Mouse (Mus musculus) skeletal muscle tissue, adult 2 months (tissue): Measurements from ENCODE around the gene Twist1.

Experiments
- DNase-seq: peaks from one replicate; pipeline ENCODE4 v3.0.0-alpha.2; 2012; ENCODE audit warnings: low read depth, low spot score

Twist1 gene

DNA sequence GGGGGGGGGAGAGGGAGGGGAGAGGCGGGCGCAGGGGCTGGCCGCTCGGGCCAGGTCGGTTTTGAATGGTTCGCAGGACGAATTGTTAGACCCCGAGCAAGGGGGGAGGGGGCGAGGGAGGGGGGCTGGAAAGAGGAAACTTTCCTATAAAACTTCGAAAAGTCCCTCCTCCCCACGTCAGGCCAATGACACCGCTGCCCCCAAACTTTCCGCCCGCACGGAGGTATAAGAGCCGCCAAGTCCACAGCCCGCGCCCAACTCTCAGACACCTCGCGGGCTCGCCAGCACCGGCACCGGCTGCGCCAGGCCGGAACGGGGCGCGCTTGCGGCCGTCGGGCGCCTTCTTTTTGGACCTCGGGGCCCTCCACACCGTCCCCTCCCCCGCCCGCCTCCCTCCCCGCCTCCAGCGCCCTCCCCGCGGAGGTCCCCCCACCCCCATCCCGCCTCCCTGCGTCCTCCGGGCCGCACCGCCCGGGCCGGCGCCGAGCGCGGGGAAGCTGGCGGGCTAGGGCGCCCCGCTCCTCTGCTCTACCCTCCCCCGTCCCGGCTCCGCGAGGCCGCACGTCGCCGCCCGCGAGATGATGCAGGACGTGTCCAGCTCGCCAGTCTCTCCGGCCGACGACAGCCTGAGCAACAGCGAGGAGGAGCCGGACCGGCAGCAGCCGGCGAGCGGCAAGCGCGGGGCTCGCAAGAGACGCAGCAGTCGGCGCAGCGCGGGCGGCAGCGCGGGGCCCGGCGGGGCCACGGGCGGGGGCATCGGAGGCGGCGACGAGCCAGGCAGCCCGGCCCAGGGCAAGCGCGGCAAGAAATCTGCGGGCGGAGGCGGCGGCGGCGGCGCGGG is at the start of gene Twist1:
TSS of gene Twist1 (plus strand) at position 272 of the 841 bp plus-strand sequence.
- DNase-seq: peak; percentile 65

DNA sequence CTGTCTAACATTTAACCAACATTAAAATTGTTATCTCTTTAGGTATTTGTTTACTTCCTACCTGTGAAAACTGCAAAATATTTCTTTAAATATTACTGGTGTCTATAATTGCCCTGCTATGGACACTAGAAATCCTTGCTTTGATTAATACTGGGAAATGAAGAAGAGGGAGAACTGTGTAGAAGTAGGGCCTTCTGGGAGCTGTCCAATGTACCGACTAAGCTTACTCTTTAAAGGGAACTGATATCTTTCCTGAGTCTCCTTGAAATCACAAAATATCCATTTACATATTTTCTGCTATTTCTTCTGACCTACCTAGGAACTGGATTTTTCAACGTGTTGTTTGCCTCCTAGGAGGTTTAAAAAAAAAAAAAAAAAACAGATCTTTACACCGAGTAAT is 30.7 kb upstream of the Twist1 start:
- DNase-seq: no peak

DNA sequence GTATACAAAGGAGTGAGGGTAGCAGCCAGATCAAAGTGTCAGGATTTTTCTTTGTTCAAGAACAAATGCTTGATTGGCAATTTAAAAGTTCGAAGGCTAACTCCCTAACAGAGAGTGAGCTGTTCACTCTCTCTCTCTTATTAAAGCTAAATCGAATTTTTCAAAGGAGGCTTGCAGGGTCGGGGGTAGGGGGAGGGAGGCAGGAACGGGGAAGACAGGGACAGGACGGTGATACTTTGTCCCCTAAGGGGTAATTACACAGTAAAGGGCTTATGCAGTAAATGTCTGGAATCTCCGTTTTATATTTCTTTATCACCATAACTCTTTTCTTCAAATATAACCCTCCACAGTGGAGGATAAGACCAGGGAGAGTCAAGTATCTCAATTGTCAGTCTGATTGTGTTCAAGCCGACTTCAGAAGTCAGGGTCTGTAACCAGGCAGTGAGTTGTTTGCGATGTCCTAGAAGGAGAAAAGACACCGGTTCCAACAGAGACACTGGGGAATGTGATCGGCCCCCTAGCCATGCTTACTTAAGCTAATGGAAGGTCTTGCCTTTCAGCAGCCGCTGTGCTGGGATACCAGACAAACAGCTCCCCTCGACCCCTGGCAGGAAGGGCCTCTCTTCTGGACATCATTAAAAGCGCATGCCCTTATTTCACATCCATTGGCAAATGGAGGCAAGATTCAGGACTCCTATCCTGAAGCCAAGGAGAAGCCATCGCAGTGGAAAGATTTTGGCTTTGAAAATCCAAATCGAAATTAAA is 30.0 kb upstream of the Twist1 start:
- no peak for DNase-seq

DNA sequence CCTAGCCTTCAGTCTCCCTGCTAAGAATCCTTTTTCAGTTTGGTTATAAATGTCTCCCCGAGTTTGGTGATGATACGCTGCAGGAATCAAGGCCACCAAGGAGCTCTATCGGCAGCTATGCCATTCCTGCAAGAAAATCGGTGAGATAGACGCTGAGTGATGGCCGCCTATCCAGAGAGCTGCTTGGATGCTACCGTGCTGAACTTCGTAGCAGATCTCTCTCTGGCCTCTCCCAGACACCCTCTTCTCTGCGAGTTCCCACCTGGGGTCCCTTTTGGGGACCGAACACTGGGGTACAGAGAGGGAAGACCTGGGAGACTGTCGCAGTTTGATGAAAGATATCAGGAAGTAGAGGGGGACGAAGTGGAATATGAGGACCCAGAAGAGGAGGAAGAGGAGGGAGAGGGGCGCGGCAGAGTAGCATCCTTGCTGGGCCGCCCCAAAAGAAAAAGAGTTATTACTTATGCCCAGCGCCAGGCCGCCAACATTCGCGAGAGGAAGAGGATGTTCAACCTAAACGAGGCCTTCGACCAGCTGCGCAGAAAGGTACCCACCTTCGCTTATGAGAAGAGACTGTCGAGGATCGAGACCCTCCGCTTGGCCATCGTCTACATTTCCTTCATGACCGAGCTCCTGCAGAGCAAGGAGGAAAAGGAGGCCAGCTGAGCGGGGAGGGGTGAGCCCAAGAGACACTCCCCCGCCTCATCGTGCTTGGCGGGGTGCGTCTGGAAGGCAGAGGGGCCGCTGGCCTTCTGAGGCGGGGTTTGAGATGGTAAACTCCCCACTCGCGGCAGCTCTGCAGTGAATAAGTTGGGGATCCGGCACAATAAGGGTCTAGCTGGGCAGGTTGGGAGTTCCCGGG is 28.9 kb upstream of the Twist1 start, which contains the start of gene Ferd3l:
TSS of gene Ferd3l (plus strand) at position 95 of the 862 bp plus-strand sequence.
- no peak for DNase-seq

DNA sequence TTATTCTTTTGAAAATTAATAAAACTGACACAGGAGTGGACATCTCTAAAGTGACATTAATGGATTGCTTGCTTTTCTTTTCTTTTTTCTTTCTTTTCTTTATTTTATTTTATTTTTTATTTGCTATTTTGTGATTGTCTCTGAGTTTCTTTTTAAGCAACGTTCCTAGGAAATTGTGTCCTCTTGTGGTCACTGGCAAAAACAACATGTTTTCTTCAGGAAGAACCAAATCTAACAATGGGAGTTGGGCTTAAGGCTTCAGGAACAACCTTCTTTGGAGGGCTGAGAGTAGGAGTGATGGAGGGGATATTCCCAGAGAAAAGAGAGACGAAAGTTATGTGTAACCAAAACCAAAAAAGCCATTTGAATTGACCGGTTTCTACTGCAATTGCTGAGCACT is 4.6 kb upstream of the Twist1 start:
- DNase-seq: no peak

DNA sequence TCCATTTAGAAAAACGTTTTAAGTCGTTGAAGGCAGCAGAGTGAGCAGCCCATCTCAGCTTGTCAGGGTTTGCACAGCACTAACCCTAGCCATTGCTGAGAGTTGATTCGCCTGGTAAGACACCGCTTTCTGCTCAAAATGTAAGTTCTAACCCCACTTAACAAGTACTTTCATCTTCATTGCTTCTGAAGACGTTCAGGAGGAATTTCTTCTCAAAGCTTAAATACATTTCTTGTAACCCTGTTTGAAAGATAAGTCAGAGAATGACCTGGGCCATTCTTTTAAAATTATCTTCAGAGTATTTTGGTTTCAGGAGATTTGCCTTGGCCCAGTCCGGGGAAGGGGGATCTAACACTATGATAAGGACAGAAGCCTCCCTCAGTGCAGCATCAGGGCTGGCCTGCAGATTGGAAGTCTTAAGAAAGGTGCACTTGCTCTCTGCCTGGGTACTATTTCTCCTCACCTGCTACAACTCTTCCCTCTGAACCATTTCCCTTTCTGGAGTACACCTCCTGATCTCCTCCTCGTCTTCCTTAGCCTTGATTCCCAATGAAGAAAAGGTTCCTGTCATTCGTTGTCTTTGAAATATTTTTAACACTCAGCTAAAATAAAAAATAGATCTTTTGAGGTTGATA is 2.4 kb upstream of the Twist1 start:
- DNase-seq: no peak

DNA sequence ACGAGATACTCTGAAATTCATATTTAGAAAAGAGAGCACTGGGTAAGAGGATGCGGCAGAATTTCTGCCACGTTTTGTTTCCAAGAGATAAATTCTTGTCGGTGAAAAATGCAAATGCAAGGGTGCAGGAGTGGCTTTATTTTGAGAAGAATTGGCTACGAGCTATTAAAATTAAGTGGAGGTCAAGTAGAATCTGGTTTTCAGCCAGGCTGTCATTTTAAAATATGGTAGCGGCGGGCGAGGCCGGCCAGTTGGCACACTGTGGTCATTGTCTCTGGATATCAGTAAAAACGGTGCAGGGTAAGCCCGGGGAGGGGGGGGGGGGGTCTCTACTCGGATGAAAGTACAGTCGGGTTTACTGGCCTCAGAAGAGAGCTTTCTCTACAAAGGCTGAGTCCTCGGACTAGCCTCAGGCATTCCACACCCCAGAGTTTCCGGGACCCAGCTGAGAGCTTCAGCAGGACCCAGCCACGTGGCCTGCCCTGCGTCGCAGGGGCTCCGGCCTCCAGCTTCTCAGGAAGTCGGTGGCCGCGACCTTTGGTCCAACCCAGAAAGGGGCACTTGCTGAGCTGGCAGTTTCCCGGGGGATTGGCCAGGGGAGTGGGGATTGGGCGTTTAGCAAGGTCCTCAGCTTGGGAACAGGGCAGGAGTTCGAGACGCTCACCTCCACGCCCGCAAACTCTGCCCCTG is 1.7 kb upstream of the Twist1 start:
- no peak for DNase-seq

DNA sequence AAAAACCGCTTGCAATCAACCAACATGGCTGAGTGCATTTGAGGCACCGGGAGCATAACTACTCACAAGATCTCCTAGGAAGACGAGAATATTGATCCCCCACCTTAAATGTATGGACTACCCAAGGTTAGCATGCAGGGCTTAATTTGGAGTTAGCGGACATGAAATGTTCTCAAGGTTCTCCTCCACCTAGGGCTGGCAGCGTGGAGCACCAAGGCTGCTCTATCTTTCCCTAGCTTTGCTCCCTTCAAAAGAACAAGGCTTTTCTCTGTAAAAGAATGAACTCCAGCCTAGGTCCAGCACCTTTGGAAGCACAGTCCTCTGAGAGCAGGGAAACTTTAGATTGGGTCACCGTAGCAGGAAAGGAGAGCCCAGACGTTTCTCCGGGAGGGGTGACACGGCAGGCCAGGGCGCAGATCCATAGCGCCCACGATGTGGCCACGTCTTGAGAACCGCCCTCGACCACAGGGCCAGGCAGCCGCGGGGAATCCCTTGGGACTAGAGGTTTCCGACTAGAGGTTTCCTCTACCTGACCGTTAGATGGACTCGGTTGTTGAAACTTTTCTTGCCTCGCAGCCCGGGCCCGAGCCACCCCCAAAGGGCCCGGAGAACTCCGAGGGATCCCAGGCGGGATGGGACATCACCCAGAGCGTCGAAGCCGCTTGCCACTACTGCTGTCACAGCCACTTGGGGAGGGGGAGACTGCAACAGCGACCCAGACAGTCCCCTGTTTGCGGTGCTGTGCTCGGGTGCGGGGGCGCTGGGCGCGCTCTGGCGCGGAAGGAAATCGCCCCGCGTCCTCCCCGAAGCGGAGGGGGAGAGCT is 683 bp upstream of the Twist1 start:
- DNase-seq: no peak

DNA sequence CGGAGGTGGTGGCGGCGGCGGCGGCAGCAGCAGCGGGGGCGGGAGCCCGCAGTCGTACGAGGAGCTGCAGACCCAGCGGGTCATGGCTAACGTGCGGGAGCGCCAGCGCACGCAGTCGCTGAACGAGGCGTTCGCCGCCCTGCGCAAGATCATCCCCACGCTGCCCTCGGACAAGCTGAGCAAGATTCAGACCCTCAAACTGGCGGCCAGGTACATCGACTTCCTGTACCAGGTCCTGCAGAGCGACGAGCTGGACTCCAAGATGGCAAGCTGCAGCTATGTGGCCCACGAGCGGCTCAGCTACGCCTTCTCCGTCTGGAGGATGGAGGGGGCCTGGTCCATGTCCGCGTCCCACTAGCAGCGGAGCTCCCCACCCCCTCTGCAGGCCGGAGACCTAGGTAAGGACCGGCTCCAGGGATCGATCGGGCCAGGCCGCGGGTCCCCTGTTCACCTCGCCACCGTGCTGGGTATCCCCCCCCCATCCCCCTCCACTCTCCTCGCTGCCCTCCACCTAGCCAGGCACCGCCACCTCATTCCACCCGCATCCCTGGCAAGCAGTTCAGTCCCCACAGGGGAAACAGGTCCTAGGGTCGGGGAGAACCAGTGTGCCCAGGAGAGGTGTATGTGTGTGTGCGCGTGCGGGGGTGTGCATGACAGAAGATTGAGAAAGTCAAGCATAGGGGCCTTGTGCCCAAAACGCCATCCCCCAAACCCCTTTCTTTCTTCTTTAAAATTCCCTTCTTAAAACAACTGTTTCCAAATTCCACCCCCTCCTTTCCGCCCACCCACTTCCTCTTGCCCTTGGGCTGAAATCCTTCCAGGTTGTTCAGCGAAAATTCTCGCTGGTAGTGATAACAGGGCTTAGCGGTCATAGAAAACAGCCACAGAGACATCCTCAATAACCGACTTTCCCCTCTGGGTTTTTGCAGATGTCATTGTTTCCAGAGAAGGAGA is 1.0 kb downstream of the Twist1 start:
- no peak for DNase-seq

DNA sequence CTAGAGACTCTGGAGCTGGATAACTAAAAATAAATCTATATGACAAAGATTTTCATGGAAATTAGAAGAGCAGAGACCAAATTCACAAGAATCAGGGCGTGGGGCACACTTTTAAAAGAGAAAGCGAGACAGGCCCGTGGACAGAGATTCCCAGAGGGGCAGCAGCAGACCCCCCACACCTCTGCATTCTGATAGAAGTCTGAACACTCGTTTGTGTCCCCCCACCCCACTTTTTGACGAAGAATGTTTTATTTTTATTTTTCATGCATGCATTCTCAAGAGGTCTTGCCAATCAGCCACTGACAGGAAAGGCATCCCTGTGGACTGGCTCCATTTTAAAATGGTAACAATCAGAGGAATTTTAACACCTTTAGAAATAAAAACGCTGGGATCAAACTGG is 1.7 kb downstream of the Twist1 start:
- no peak for DNase-seq

DNA sequence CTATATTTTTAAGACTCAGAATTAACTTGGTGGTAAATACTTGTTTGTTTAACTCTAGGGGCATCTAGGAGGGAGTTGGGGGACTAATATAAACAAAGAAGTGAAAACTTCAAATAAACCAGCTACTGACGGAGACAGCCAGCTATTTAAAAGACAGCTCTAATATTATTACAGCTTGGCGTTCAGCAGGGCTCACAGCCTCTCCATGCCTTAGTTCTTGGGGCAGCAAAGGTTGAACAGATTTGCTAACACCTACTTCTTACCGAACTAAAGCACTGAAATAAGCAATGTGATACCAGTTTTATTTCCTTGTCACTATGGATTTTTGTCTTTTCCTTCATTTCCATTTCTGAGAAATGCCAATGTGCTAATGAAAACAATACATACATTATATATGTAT is 2.4 kb downstream of the Twist1 start:
- DNase-seq: no peak

DNA sequence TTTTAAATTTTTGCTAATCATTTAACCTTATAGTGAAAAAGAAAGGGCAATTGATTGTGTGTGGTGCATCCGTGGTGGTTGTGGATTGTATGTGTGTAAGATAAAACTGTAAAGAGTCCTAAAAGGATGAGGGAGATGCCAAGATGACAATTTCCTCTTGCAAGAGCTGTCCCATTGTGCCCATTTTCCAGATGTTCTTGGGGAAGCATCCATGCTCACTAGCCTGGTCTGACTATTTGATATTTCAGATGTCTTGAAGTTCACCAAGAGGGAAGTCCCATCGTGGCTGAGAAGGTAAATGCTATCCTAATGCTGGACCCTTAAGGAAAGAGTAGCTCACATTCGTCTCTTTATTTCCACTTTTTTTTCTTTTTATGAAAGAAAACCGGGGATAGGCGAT is 3.5 kb downstream of the Twist1 start:
- DNase-seq: no peak

DNA sequence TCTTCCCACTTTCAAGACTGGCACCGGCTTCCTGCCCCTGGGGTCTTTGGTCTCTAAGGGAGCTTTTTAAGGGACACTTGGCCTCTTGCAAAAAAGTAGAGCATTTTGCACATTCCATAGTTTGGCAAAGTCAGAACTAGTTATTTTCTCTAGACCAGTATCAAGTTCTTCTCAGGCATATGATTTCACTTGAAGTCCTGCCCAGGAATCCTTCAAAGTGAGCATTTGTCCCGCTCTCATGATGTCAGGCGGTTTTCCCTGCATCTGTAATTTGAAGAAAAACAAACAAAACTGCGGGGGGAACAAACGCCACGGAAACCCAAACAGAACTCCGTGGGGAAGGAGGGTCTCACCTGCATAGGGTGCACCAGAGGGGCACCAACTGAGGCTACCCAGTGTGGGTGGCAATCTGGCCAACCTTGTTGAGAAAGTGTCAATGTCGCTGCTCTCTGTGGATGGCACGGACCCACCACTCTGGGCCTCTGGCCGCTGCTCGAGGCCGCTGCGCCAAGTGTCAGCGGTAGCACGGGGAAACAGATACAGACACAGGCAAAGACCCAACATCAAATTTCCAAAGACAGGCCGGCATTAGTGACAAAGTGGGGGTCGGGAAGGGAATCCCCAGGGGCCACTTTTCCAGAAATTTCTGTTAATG is 4.8 kb downstream of the Twist1 start:
- DNase-seq: no peak

DNA sequence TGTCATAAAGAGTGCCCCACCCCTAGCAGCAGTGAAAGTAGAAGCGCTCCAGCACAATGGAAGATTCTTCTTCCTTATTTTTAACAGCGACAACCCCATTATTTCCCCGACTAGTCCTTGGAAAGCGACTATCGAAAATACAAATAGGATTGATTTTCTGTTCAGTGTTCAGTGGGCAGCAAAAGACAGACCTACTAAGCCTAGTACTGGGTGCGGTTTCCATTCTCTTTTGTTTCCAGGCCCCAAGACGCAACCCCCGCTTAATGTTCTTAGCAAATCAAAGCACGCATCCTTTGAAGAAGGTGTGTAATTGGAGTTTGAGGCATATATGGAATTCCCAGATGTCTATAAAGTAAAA is 5.3 kb downstream of the Twist1 start:
- DNase-seq: no peak

DNA sequence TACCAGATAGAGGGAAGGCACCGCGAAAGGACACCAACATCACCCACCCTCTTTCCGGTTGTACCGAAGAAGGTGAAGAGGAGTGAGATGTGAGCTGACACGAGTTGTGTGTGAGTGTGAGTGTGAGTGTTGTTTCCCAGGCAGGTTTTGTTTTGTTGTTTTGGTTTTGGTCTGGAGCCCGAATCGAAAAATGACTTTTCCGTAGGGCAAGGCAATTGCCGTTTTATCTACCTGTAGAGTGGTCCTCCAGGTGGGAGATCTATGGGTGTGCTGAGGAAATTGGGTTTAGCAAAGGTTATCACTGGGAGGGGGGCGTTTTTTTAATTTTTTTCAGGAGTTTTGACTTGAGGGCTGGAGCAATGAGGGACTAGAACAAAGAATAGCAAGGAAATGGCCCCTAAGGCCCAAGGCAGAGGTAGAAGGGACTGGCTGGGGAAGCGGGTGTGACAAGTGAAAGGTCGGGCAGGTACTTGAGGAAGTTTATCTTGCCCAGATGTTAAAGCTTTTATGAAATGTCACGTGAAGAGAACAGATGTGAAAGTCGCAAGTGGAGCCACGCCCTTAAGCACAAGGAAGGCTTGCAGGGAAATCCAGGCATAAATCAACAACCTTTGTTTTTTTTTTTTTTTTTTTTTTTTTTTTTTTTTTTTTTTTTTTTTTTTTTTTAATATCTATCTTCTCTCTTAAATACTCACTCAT is 6.3 kb downstream of the Twist1 start:
- DNase-seq: no peak

DNA sequence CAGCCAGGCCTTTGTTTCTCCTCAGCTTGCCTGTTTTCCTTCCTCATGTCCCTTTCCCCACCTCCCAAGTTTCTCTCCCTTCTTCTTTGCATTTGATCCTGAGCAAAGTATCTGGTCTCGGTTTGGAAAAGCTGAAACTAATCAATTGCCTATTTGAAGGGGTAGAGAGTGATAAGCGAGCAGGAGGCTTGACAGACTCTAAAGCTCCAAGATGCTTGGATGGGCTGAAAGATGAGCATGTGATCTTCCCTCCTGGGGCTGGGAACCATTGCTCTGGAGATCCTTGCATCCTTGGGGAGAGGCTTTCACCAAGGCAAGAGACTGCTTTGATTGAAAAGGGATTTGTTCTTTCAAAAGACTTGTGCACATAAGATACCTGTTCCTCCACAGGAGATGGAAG is 7.0 kb downstream of the Twist1 start:
- DNase-seq: no peak

DNA sequence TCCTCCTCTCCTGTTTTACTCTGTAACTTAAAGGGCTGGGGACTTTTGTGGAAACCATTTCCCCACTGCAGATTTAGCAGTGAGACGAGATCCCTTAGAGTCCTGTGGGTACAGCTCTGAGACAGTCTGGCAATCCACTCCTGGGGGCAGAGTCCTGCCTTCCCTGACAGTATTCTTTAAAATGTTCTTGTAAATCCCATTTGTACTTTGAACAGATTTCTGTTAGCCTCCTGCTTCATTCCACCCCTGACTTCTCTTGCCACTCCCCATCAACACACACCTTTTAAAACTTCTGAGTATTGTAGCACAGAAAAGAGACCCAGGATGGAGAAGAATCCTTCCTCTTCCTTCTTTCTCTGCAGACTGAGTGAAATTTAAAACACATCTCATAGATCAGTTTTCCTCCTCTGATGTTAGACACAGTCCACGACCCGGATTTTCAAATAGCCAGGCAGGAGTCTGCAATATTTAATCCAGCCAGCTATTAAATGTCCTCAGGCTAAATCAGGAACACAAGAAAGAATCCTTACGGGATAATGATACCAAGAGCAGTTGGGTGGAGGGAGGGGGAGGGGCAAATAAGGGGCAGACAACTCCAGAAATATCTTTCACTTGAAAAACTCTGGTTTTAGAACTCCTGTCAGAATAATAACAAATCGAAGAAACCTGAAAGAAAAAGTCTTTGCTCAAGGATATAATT is 8.3 kb downstream of the Twist1 start:
- DNase-seq: no peak
